Mouse (Mus musculus) ES-E14 (cell line): ENCODE results near the gene Smoc2. TPM values are rescaled to one million over a fixed set of nuclear protein-coding genes. Genes with fewer than 3 reads are reported as not detected.

Source experiments
- DNase-seq: peaks from one replicate; pipeline ENCODE4 v3.0.0-alpha.2; 2013; ENCODE audit warnings: low read depth, low spot score
- H3K27ac ChIP-seq: 2 replicates; pipeline ENCODE4 v1.5.1; 2012; ENCODE audit warnings: low read depth, mild to moderate bottlenecking, low read length, moderate library complexity, mixed read lengths; ENCODE audit not compliant: poor library complexity, insufficient read depth, severe bottlenecking
- H3K36me3 ChIP-seq: 2 replicates; pipeline ENCODE4 v1.6.1; 2012; ENCODE audit warnings: mild to moderate bottlenecking, low read length, moderate library complexity, mixed read lengths; ENCODE audit not compliant: control insufficient read depth, poor library complexity, insufficient read depth, severe bottlenecking
- H3K4me1 ChIP-seq, 2 experiments: fragments of 150-350 bp in 1 of 2; sonication (generic) in 1 of 2; 2 replicates each; pipeline ENCODE4 v1.6.1; 2012; ENCODE audit warnings: low read length in 2 of 2, mild to moderate bottlenecking in 1 of 2, mixed read lengths in 1 of 2; ENCODE audit not compliant: control insufficient read depth in 2 of 2, insufficient read depth in 2 of 2, poor library complexity in 1 of 2
- H3K4me3 ChIP-seq, 2 experiments: fragments of 150-350 bp in 1 of 2; sonication (generic) in 1 of 2; 2 replicates each; pipeline ENCODE4 v1.5.1; 2012; ENCODE audit warnings: low read length in 2 of 2, low read depth in 1 of 2, mild to moderate bottlenecking in 1 of 2, mixed read lengths in 1 of 2; ENCODE audit not compliant: insufficient read depth in 1 of 2, poor library complexity in 1 of 2, severe bottlenecking in 1 of 2
- H3K9ac ChIP-seq: 2 replicates; pipeline ENCODE4 v1.6.1; 2012; ENCODE audit warnings: low read depth, mild to moderate bottlenecking, low read length, mixed read lengths; ENCODE audit not compliant: poor library complexity, insufficient read depth, severe bottlenecking
- H3K9me3 ChIP-seq: fragments of 150-350 bp; sonication (generic); 2 replicates; pipeline ENCODE4 v1.6.1; 2012; ENCODE audit warnings: low read depth, mild to moderate bottlenecking, low read length; ENCODE audit not compliant: control insufficient read depth, insufficient read depth
- CHD2 ChIP-seq: IDR thresholded peaks from 2 replicates; pipeline ENCODE4 v1.6.1; 2014; ENCODE audit warnings: mild to moderate bottlenecking, low read depth, low read length, inconsistent platforms
- HCFC1 ChIP-seq: IDR thresholded peaks from 2 replicates; pipeline ENCODE4 v1.6.1; 2012; ENCODE audit warnings: low read length, inconsistent platforms, borderline replicate concordance; ENCODE audit not compliant: insufficient read depth
- MAFK ChIP-seq: IDR thresholded peaks from 2 replicates; pipeline ENCODE4 v1.6.1; 2014; ENCODE audit warnings: mild to moderate bottlenecking, low read depth, low read length, inconsistent platforms; ENCODE audit not compliant: insufficient read depth
- ZC3H11A ChIP-seq: IDR thresholded peaks from 2 replicates; pipeline ENCODE4 v1.6.1; 2012; ENCODE audit warnings: low read depth, mild to moderate bottlenecking, inconsistent platforms, low read length, borderline replicate concordance
- ZNF384 ChIP-seq: IDR thresholded peaks from 2 replicates; pipeline ENCODE4 v1.6.1; 2012; ENCODE audit warnings: low read depth, low read length, inconsistent platforms
- in situ Hi-C, 2 experiments: fragments of 600-800 bp; cut with MboI; formaldehyde crosslinking; loops; one replicate each; pipeline ENCODE4 v1.15.1; 2025; ENCODE audit warnings: low sequenced_read_pairs in 2 of 2, inconsistent platforms in 1 of 2; ENCODE audit not compliant: unreplicated experiment in 2 of 2
- total RNA-seq: library from RNA; depleted of rRNA; stranded (reverse); fragments of 300-350 nt; gene quantifications from 2 replicates; pipeline ENCODE4 v1.2.3, GENCODE M21; 2012

Gene Smoc2
- total RNA-seq, 1 experiment, result 3.1 TPM

DNA sequence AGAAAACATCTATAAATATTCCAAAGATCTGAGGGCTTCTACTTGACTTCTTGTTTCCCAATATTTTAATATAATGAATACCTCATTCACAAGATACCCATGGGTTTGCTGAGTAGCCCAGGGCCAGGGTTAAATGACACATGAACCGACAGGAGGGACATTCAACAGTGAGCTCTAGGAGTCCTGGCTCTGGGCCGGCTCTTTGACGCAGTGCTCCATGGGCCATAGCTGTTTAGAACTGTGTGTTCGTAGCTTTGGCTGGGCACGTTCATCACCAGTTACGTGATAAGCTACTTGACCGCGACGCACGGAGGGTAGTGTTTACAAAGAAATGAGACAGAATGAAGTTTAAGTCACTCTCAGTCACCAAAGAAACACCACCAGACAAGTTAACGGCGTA, 101.2 kb downstream of the Smoc2 start:
- no peak for DNase-seq
- no peaks in the 10 kb centered on the region for H3K36me3 ChIP-seq
- H3K4me3 ChIP-seq, result no peak overlapping the region
- no peak overlapping the region for H3K27ac ChIP-seq
- no peak for TF ChIP-seq MAFK
- TF ChIP-seq ZNF384, result no peak
- H3K9me3 ChIP-seq, result no peaks in the 10 kb centered on the region
- H3K4me1 ChIP-seq, result no peaks in the 10 kb centered on the region
- in situ Hi-C loops, result no loop called here
- no peak overlapping the region for H3K9ac ChIP-seq

DNA sequence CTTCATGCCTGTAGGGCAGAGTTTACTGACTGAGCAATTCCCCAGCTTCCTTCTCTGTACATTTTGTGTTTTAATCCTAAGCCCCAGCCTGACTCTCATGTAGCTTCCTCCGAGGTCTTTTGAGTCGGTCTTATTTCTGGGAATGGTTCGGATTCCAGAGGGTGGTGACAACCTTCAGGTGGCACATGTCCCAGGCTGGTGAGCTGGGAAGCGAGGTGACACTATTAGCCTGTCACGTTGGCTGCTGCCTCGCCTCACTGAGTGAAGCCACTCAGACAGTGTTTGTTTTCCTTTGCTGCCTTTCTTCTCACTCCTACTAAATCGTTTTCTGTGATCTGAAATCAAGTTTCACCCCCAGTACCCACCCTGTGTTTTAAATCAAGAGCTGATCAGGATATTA, 102.2 kb downstream of the Smoc2 start:
- in situ Hi-C loops, result no loop called here
- Histone ChIP-seq H3K4me1 (no peaks in the 10 kb centered on the region), H3K4me3 (no peak overlapping the region), H3K9me3 (no peaks in the 10 kb centered on the region), H3K9ac (no peak overlapping the region), H3K27ac (no peak overlapping the region), H3K36me3 (no peaks in the 10 kb centered on the region)
- DNase-seq, result no peak
- TF ChIP-seq MAFK (no peak), HCFC1 (no peak), ZNF384 (no peak), ZC3H11A (no peak), CHD2 (no peak)

DNA sequence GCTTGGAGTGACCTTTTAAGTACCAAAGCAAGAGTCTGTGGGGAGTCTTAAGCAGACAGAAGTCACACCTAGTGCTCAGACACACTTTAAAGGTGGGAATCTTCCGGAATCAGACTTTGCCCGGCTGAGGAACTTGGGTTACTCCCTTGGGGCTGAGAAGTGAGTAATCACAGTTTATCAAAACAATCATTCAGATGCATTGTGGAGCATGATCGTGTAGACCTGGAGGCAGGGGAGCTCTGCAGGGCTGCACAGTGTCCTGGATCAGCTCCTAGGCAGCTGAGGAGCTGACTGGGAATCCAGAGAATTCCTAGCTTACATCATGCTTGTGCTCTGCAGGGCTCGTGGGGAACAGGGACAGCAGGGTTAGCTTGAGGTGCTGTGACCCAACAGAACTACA, 104.7 kb downstream of the Smoc2 start:
- Histone ChIP-seq H3K4me1 (no peaks in the 10 kb centered on the region), H3K36me3 (no peaks in the 10 kb centered on the region), H3K9me3 (no peaks in the 10 kb centered on the region), H3K9ac (no peak overlapping the region), H3K27ac (no peak overlapping the region), H3K4me3 (no peak overlapping the region)
- DNase-seq, result no peak
- in situ Hi-C loops, result no loop called here
- TF ChIP-seq ZNF384 (no peak), HCFC1 (no peak), CHD2 (no peak), MAFK (no peak), ZC3H11A (no peak)

- TF ChIP-seq CHD2 (no peak), ZNF384 (no peak), HCFC1 (no peak), ZC3H11A (no peak), MAFK (no peak)
- Histone ChIP-seq H3K4me3 (no peak overlapping the region), H3K4me1 (no peaks in the 10 kb centered on the region), H3K9ac (no peak overlapping the region), H3K36me3 (no peaks in the 10 kb centered on the region), H3K9me3 (no peaks in the 10 kb centered on the region), H3K27ac (no peak overlapping the region; the same call in 1 of the 2 replicates)
- DNase-seq, result no peak
- in situ Hi-C loops, result no loop called here
Measured at GRCm38 (mm10) chr17:14384980-14385379, 105.7 kb downstream of the Smoc2 start.

DNA sequence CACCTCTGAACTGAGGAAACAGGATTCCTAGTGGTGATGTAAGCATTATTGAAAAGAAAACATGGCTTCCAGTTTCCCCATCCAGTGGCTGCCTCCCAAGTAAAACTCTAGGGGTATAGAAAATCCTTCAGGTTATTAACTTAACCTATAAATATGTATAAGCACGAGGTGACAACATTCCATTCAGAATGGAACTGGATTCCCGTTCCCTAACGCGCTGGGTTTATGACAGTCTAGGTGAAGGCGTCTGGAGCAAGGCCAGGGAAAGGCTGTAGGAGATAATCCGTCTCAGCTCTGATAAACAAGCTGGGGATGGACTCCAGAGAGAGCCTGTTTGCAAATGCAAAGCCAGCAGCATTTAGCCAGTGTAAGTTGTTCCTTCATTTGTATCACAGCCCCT, 108.0 kb downstream of the Smoc2 start:
- DNase-seq, result no peak
- no peak for TF ChIP-seq ZNF384
- TF ChIP-seq MAFK, result no peak
- no peak for TF ChIP-seq ZC3H11A
- no peak for TF ChIP-seq HCFC1
- no peak for TF ChIP-seq CHD2
- no peak overlapping the region for H3K9ac ChIP-seq
- no peaks in the 10 kb centered on the region for H3K9me3 ChIP-seq
- no peaks in the 10 kb centered on the region for H3K36me3 ChIP-seq
- H3K4me1 ChIP-seq, result no peaks in the 10 kb centered on the region
- in situ Hi-C loops, result no loop called here
- no peak overlapping the region for H3K27ac ChIP-seq
- H3K4me3 ChIP-seq, result no peak overlapping the region
